Mouse (Mus musculus): Measurements from ENCODE around the gene Hoxa11. TPM values are rescaled to one million over a fixed set of nuclear protein-coding genes. Genes with fewer than 3 reads are reported as not detected.

Hoxa11 gene
- polyA plus RNA-seq, 1 experiment, result not detected

DNA sequence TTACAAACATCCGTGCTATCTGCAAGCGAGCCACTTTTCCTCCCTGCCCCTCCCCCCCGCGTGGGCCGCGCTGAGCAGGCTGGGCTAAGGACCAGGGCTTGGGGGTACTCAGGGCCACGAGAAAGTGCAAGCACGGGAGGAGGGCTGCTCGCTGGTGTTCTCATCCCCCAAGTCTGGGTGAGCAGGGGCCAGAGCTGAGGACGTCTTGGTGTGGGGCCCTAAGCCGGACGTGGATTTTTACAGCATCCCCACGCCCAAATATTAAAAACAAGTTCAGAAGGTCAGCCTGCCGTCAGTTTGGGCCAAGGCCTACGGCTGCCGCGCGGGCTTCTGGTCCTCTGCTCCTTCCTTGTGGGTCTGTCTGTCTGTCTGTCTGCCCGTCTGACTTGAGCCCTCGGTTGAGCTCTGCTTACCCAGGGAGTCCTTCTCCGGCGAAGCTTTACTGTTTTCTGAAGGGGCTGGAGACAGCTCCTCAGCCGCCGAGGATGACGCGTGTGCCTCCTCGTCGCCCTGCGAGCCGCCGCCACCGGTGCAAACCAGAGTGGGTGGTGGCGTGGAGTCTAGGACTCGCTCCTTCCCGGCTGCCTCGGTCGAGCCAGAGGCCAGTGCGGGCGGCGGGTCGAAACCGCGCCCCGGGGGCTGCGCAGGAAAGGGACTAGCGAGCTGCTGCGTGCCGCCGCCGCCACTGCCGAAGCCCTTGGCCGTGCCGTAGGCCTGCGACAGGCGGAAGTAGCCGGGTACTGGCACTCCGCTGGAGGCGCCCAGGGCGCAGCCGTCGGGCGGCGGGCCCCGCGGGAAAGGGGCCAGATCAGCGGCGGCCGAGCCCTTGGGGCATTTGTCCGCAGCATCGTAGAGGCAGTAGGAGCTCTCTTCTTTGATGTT, 11.8 kb downstream of the Hoxa11 start:
- no peak for TF ChIP-seq CTCF (IDR thresholded peaks at IDR 0.05; ENCODE audit: borderline replicate concordance, control insufficient read depth, extremely low read depth, insufficient read depth, low read length, poor library complexity)
- no peak for TF ChIP-seq POLR2A (IDR thresholded peaks at IDR 0.05; ENCODE audit: control insufficient read depth, extremely low read depth, insufficient read depth, low read length, poor library complexity)
- H3K4me3 ChIP-seq (ENCODE audit: control insufficient read depth, insufficient read depth, low read length), result no peak overlapping the region
- peaks cover 5% of the 10 kb centered on the region; the same call in 1 of the 2 replicates for H3K4me1 ChIP-seq (replicated peaks; ENCODE audit: control insufficient read depth, insufficient read depth, low read length)
- 6% methylated on average over 70 of the region's 70 CpGs for WGBS
- DNase-seq, result no peak
- H3K27ac ChIP-seq (ENCODE audit: control insufficient read depth, insufficient read depth, low read length), result no peak overlapping the region
- peaks cover 49% of the 10 kb centered on the region for H3K27me3 ChIP-seq (ENCODE audit: control insufficient read depth, insufficient read depth, low read length)
- no peaks in the 10 kb centered on the region for H3K36me3 ChIP-seq (ENCODE audit: control insufficient read depth, insufficient read depth, low read length)

- DNase-seq, result no peak
- WGBS, result 34% methylated on average over 23 of the region's 23 CpGs
- TF ChIP-seq POLR2A (IDR thresholded peaks at IDR 0.05; ENCODE audit: control insufficient read depth, extremely low read depth, insufficient read depth, low read length, poor library complexity) (no peak), CTCF (IDR thresholded peaks at IDR 0.05; ENCODE audit: borderline replicate concordance, control insufficient read depth, extremely low read depth, insufficient read depth, low read length, poor library complexity) (no peak)
- no peak overlapping the region for H3K27ac ChIP-seq (ENCODE audit: control insufficient read depth, insufficient read depth, low read length)
- peaks cover 5% of the 10 kb centered on the region; the same call in 1 of the 2 replicates for H3K4me1 ChIP-seq (replicated peaks; ENCODE audit: control insufficient read depth, insufficient read depth, low read length)
- H3K27me3 ChIP-seq (ENCODE audit: control insufficient read depth, insufficient read depth, low read length), result peaks cover 49% of the 10 kb centered on the region
- no peaks in the 10 kb centered on the region for H3K36me3 ChIP-seq (ENCODE audit: control insufficient read depth, insufficient read depth, low read length)
- H3K4me3 ChIP-seq (ENCODE audit: control insufficient read depth, insufficient read depth, low read length), result no peak overlapping the region
Observed at GRCm38 (mm10) chr6:52232984-52233545, 12.5 kb downstream of the Hoxa11 start.

- H3K36me3 ChIP-seq (ENCODE audit: control insufficient read depth, insufficient read depth, low read length), result no peaks in the 10 kb centered on the region
- H3K27ac ChIP-seq (ENCODE audit: control insufficient read depth, insufficient read depth, low read length), result no peak overlapping the region
- DNase-seq, result no peak
- WGBS, result 4% methylated on average over 18 of the region's 18 CpGs
- H3K27me3 ChIP-seq (ENCODE audit: control insufficient read depth, insufficient read depth, low read length), result peaks cover 48% of the 10 kb centered on the region
- H3K4me3 ChIP-seq (ENCODE audit: control insufficient read depth, insufficient read depth, low read length), result no peak overlapping the region
- peaks cover 5% of the 10 kb centered on the region; the same call in 1 of the 2 replicates for H3K4me1 ChIP-seq (replicated peaks; ENCODE audit: control insufficient read depth, insufficient read depth, low read length)
- TF ChIP-seq CTCF (IDR thresholded peaks at IDR 0.05; ENCODE audit: borderline replicate concordance, control insufficient read depth, extremely low read depth, insufficient read depth, low read length, poor library complexity) (no peak), POLR2A (IDR thresholded peaks at IDR 0.05; ENCODE audit: control insufficient read depth, extremely low read depth, insufficient read depth, low read length, poor library complexity) (no peak)
Observed at GRCm38 (mm10) chr6:52232568-52232965, 13.0 kb downstream of the Hoxa11 start.

GRCm38 (mm10) chr6:52231885-52232567, 13.6 kb downstream of the Hoxa11 start:
- H3K4me3 ChIP-seq (ENCODE audit: control insufficient read depth, insufficient read depth, low read length), result no peak overlapping the region
- H3K27ac ChIP-seq (ENCODE audit: control insufficient read depth, insufficient read depth, low read length), result no peak overlapping the region
- TF ChIP-seq CTCF (IDR thresholded peaks at IDR 0.05; ENCODE audit: borderline replicate concordance, control insufficient read depth, extremely low read depth, insufficient read depth, low read length, poor library complexity) (no peak), POLR2A (IDR thresholded peaks at IDR 0.05; ENCODE audit: control insufficient read depth, extremely low read depth, insufficient read depth, low read length, poor library complexity) (no peak)
- peaks cover 5% of the 10 kb centered on the region; the same call in 1 of the 2 replicates for H3K4me1 ChIP-seq (replicated peaks; ENCODE audit: control insufficient read depth, insufficient read depth, low read length)
- no peaks in the 10 kb centered on the region for H3K36me3 ChIP-seq (ENCODE audit: control insufficient read depth, insufficient read depth, low read length)
- H3K27me3 ChIP-seq (ENCODE audit: control insufficient read depth, insufficient read depth, low read length), result peaks cover 46% of the 10 kb centered on the region
- WGBS, result 11% methylated on average over 18 of the region's 18 CpGs
- DNase-seq, result no peak

- H3K4me1 ChIP-seq (replicated peaks; ENCODE audit: control insufficient read depth, insufficient read depth, low read length), result peaks cover 5% of the 10 kb centered on the region; the same call in 1 of the 2 replicates
- no peaks in the 10 kb centered on the region for H3K36me3 ChIP-seq (ENCODE audit: control insufficient read depth, insufficient read depth, low read length)
- no peak within 1 kb of the TSS for H3K4me3 ChIP-seq (ENCODE audit: control insufficient read depth, insufficient read depth, low read length)
- TF ChIP-seq CTCF (IDR thresholded peaks at IDR 0.05; ENCODE audit: borderline replicate concordance, control insufficient read depth, extremely low read depth, insufficient read depth, low read length, poor library complexity) (no peak), POLR2A (IDR thresholded peaks at IDR 0.05; ENCODE audit: control insufficient read depth, extremely low read depth, insufficient read depth, low read length, poor library complexity) (no peak)
- H3K27ac ChIP-seq (ENCODE audit: control insufficient read depth, insufficient read depth, low read length), result no peak within 1 kb of the TSS
- DNase-seq, result no peak
- peaks cover 52% of the 10 kb centered on the region for H3K27me3 ChIP-seq (ENCODE audit: control insufficient read depth, insufficient read depth, low read length)
- 6% methylated on average over 26 of the region's 36 CpGs for WGBS
Observed at GRCm38 (mm10) chr6:52230516-52231165, 15.0 kb downstream of the Hoxa11 start, which contains the start of gene Hoxa9. Gene Hoxa9 (minus strand): TSS chr6:52231089.

Data from thymus, adult 2 months (tissue).